Mouse (Mus musculus) spleen, adult 2 months (tissue): ENCODE measurements around the gene Arhgef38. TPM values are rescaled to one million over a fixed set of nuclear protein-coding genes. Genes with fewer than 3 reads are reported as not detected.

Experiments used
- DNase-seq, 2 experiments: peaks; one replicate each; pipeline versions ENCODE4 v3.0.0 to v3.0.0-alpha.2; 2012 to 2021; ENCODE audit warnings: low spot score in 2 of 2, low read depth in 1 of 2
- H3K27ac ChIP-seq: fragments of 200-500 bp; 2 replicates; pipeline ENCODE4 v1.5.1; 2012; ENCODE audit warnings: low read length, inconsistent platforms; ENCODE audit not compliant: insufficient read depth
- H3K27me3 ChIP-seq: fragments of 200-500 bp; 2 replicates; pipeline ENCODE4 v1.6.1; 2012; ENCODE audit warnings: mild to moderate bottlenecking, moderate library complexity, low read length, inconsistent platforms; ENCODE audit not compliant: control insufficient read depth, insufficient read depth
- H3K36me3 ChIP-seq: fragments of 200-500 bp; 2 replicates; pipeline ENCODE4 v1.6.1; 2012; ENCODE audit warnings: mild to moderate bottlenecking, low read length, inconsistent platforms; ENCODE audit not compliant: control insufficient read depth, insufficient read depth
- H3K4me1 ChIP-seq: fragments of 200-500 bp; 2 replicates; pipeline ENCODE4 v1.6.1; 2011; ENCODE audit warnings: inconsistent platforms; ENCODE audit not compliant: control insufficient read depth, insufficient read depth, insufficient read length
- H3K4me3 ChIP-seq: fragments of 200-500 bp; 2 replicates; pipeline ENCODE4 v1.5.1; 2011; ENCODE audit warnings: mild to moderate bottlenecking, inconsistent platforms; ENCODE audit not compliant: insufficient read depth, insufficient read length; ENCODE audit errors: extremely low read depth
- CTCF ChIP-seq: fragments of 200-500 bp; IDR thresholded peaks from 2 replicates; pipeline ENCODE4 v1.5.1; 2011; ENCODE audit warnings: mild to moderate bottlenecking, inconsistent platforms; ENCODE audit not compliant: insufficient read depth, insufficient read length, insufficient replicate concordance; ENCODE audit errors: extremely low read depth
- POLR2A ChIP-seq: fragments of 200-500 bp; IDR thresholded peaks from 2 replicates; pipeline ENCODE4 v1.6.1; 2011; ENCODE audit warnings: low read depth, low read length, inconsistent platforms
- WGBS: fragments of 180-500 bp; shearing (Covaris S2); methylation state at CpG from one replicate; pipeline ENCODE4 v1.1.7; 2018; 5-methylcytosine and 5-hydroxymethylcytosine counted together
- polyA plus RNA-seq: library from polyadenylated mRNA; depleted of rRNA; stranded (reverse); fragments of >200 nt; gene quantifications from 2 replicates; pipeline ENCODE4 v1.2.3, GENCODE M21; 2012

The Arhgef38 gene
- polyA plus RNA-seq, 1 experiment, result not detected

- DNase-seq, result no peak
- H3K4me1 ChIP-seq, result no peaks in the 10 kb centered on the region
- H3K4me3 ChIP-seq, result no peak overlapping the region
- no peaks in the 10 kb centered on the region for H3K36me3 ChIP-seq
- 82% methylated on average over 7 of the region's 7 CpGs for WGBS
- no peaks in the 10 kb centered on the region for H3K27me3 ChIP-seq
- TF ChIP-seq CTCF (no peak), POLR2A (no peak)
- no peak overlapping the region for H3K27ac ChIP-seq
These were observed 65.0 kb downstream of the Arhgef38 start for GRCm38 (mm10) chr3:133169737-133170136.

- 76% methylated on average over 6 of the region's 6 CpGs for WGBS
- TF ChIP-seq POLR2A (no peak), CTCF (no peak)
These were observed 67.2 kb downstream of the Arhgef38 start for GRCm38 (mm10) chr3:133167550-133167949.

GRCm38 (mm10) chr3:133165130-133165529 lies 69.6 kb downstream of the Arhgef38 start:
- Histone ChIP-seq H3K36me3 (no peaks in the 10 kb centered on the region), H3K4me1 (no peaks in the 10 kb centered on the region), H3K27me3 (no peaks in the 10 kb centered on the region), H3K4me3 (no peak overlapping the region), H3K27ac (no peak overlapping the region)
- TF ChIP-seq CTCF, result no peak
- TF ChIP-seq POLR2A, result no peak
- 9% methylated on average over 1 of the region's 1 CpGs for WGBS
- DNase-seq, result no peak

More at GRCm38 (mm10) chr3:133167550-133167949, 67.2 kb downstream of the Arhgef38 start:
- DNase-seq, result no peak
- Histone ChIP-seq H3K4me3 (no peak overlapping the region), H3K4me1 (no peaks in the 10 kb centered on the region), H3K27me3 (no peaks in the 10 kb centered on the region), H3K36me3 (no peaks in the 10 kb centered on the region), H3K27ac (no peak overlapping the region)

GRCm38 (mm10) chr3:133163913-133164406 lies 70.8 kb downstream of the Arhgef38 start:
- TF ChIP-seq CTCF (no peak), POLR2A (no peak)
- H3K4me3 ChIP-seq, result no peak overlapping the region
- H3K27me3 ChIP-seq, result no peaks in the 10 kb centered on the region
- WGBS, result 86% methylated on average over 6 of the region's 6 CpGs
- no peak overlapping the region for H3K27ac ChIP-seq
- H3K4me1 ChIP-seq, result no peaks in the 10 kb centered on the region
- DNase-seq, result no peak
- H3K36me3 ChIP-seq, result no peaks in the 10 kb centered on the region

GRCm38 (mm10) chr3:133163174-133163573 lies 71.6 kb downstream of the Arhgef38 start:
- no peaks in the 10 kb centered on the region for H3K27me3 ChIP-seq
- no peaks in the 10 kb centered on the region for H3K36me3 ChIP-seq
- no peaks in the 10 kb centered on the region for H3K4me1 ChIP-seq
- H3K27ac ChIP-seq, result no peak overlapping the region
- 79% methylated on average over 7 of the region's 7 CpGs for WGBS
- no peak overlapping the region for H3K4me3 ChIP-seq
- DNase-seq, result no peak
- TF ChIP-seq CTCF, result no peak

GRCm38 (mm10) chr3:133161407-133161806 lies 73.3 kb downstream of the Arhgef38 start:
- no peak for DNase-seq
- Histone ChIP-seq H3K27ac (no peak overlapping the region), H3K4me3 (no peak overlapping the region), H3K4me1 (no peaks in the 10 kb centered on the region), H3K36me3 (no peaks in the 10 kb centered on the region), H3K27me3 (no peaks in the 10 kb centered on the region)
- TF ChIP-seq POLR2A (no peak), CTCF (no peak)
- 89% methylated on average over 1 of the region's 1 CpGs for WGBS

GRCm38 (mm10) chr3:133158260-133158659 lies 76.5 kb downstream of the Arhgef38 start:
- DNase-seq, result no peak
- TF ChIP-seq CTCF, result no peak
- TF ChIP-seq POLR2A, result no peak
- no peak overlapping the region for H3K27ac ChIP-seq

More at GRCm38 (mm10) chr3:133158260-133158659, 76.5 kb downstream of the Arhgef38 start:
- Histone ChIP-seq H3K36me3 (no peaks in the 10 kb centered on the region), H3K4me1 (no peaks in the 10 kb centered on the region), H3K27me3 (no peaks in the 10 kb centered on the region), H3K4me3 (no peak overlapping the region)
- WGBS, result 88% methylated on average over 5 of the region's 5 CpGs
